Mouse (Mus musculus) CH12.LX (cell line): Measurements from ENCODE around the gene Xrra1. TPM values are rescaled to one million over a fixed set of nuclear protein-coding genes. Genes with fewer than 3 reads are reported as not detected.

Source experiments
- DNase-seq: peaks from one replicate; pipeline ENCODE4 v3.0.0-alpha.2; 2013; ENCODE audit errors: extremely low read depth
- H3K27ac ChIP-seq: 2 replicates; pipeline ENCODE4 v1.5.1; 2012; ENCODE audit warnings: low read depth, mild to moderate bottlenecking, control low read depth, moderate library complexity; ENCODE audit not compliant: insufficient read depth
- H3K27me3 ChIP-seq: replicated peaks from 2 replicates; pipeline ENCODE3; 2012; ENCODE audit warnings: inconsistent platforms
- H3K36me3 ChIP-seq, 2 experiments: replicated peaks in 1 of 2; 2 replicates each; pipeline versions ENCODE3 to v1.6.1; 2012; ENCODE audit warnings: inconsistent platforms in 1 of 2, low read length in 1 of 2, mild to moderate bottlenecking in 1 of 2, mixed read lengths in 1 of 2, moderate library complexity in 1 of 2; ENCODE audit not compliant: control insufficient read depth in 1 of 2, insufficient read depth in 1 of 2
- H3K4me1 ChIP-seq, 2 experiments: 2 replicates each; pipeline ENCODE4 v1.6.1; 2012; ENCODE audit warnings: inconsistent platforms in 1 of 2, moderate library complexity in 1 of 2; ENCODE audit not compliant: insufficient read depth in 2 of 2, control insufficient read depth in 1 of 2
- H3K4me2 ChIP-seq: 2 replicates; pipeline ENCODE4 v1.6.1; 2012; ENCODE audit warnings: low read depth, mild to moderate bottlenecking, control low read depth; ENCODE audit not compliant: poor library complexity, insufficient read depth, severe bottlenecking
- H3K4me3 ChIP-seq, 3 experiments: fragments of 150-350 bp in 1 of 3; sonication (generic) in 1 of 3; replicated peaks in 1 of 3; 2 replicates each; pipeline versions ENCODE3 to v1.5.1; 2011 to 2012; ENCODE audit warnings: low read depth in 2 of 3, low read length in 2 of 3, mild to moderate bottlenecking in 2 of 3, moderate library complexity in 2 of 3, control low read depth in 1 of 3, improper control_type of control experiment in 1 of 3, inconsistent platforms in 1 of 3, mixed read lengths in 1 of 3; ENCODE audit not compliant: poor library complexity in 1 of 3
- H3K79me2 ChIP-seq: replicated peaks from 2 replicates; pipeline ENCODE4 v1.6.1; 2012; ENCODE audit warnings: mild to moderate bottlenecking, moderate library complexity; ENCODE audit not compliant: control insufficient read depth, poor library complexity, insufficient read depth, severe bottlenecking; ENCODE audit errors: extremely low read depth
- H3K9ac ChIP-seq: 2 replicates; pipeline ENCODE4 v1.6.1; 2012; ENCODE audit warnings: low read depth, mild to moderate bottlenecking, control low read depth, moderate library complexity; ENCODE audit not compliant: insufficient read depth
- H3K9me3 ChIP-seq: replicated peaks from 2 replicates; pipeline ENCODE3; 2012; ENCODE audit warnings: low read length, inconsistent platforms, mixed read lengths
- BHLHE40 ChIP-seq: IDR thresholded peaks from 2 replicates; pipeline ENCODE4 v1.6.1; 2011; ENCODE audit warnings: mild to moderate bottlenecking, low read depth, low read length, improper control_type of control experiment
- CHD1 ChIP-seq: IDR thresholded peaks from 2 replicates; pipeline ENCODE4 v1.6.1; 2012; ENCODE audit warnings: low read depth, low read length, improper control_type of control experiment, inconsistent platforms
- CTCF ChIP-seq, 2 experiments: IDR thresholded peaks in 1 of 2; conservative IDR thresholded peaks in 1 of 2; 2 replicates each; pipeline ENCODE4 v1.5.1; 2011 to 2012; ENCODE audit warnings: low read depth in 2 of 2, low read length in 2 of 2, improper control_type of control experiment in 1 of 2, inconsistent platforms in 1 of 2, mild to moderate bottlenecking in 1 of 2, moderate library complexity in 1 of 2
- ELF1 ChIP-seq: IDR thresholded peaks from 2 replicates; pipeline ENCODE4 v1.6.1; 2014; ENCODE audit warnings: low read depth, mild to moderate bottlenecking, inconsistent platforms, low read length, improper control_type of control experiment
- EP300 ChIP-seq: IDR thresholded peaks from 2 replicates; pipeline ENCODE4 v1.6.1; 2011; ENCODE audit warnings: low read length, improper control_type of control experiment
- ETS1 ChIP-seq: conservative IDR thresholded peaks from 2 replicates; pipeline ENCODE4 v1.6.1; 2012; ENCODE audit warnings: low read depth, mild to moderate bottlenecking, inconsistent platforms, low read length, improper control_type of control experiment, moderate library complexity
- HCFC1 ChIP-seq: IDR thresholded peaks from 2 replicates; pipeline ENCODE4 v1.6.1; 2012; ENCODE audit warnings: low read depth, mild to moderate bottlenecking, inconsistent platforms, low read length, improper control_type of control experiment
- KAT2A ChIP-seq: IDR thresholded peaks from 2 replicates; pipeline ENCODE4 v1.6.1; 2012; ENCODE audit warnings: low read length, improper control_type of control experiment, inconsistent platforms; ENCODE audit not compliant: insufficient replicate concordance
- MAX ChIP-seq: IDR thresholded peaks from 2 replicates; pipeline ENCODE4 v1.6.1; 2011; ENCODE audit warnings: low read length, improper control_type of control experiment
- MAZ ChIP-seq: IDR thresholded peaks from 2 replicates; pipeline ENCODE4 v1.6.1; 2012; ENCODE audit warnings: low read depth, mild to moderate bottlenecking, inconsistent platforms, low read length, improper control_type of control experiment, moderate library complexity
- MXI1 ChIP-seq: IDR thresholded peaks from 2 replicates; pipeline ENCODE4 v1.6.1; 2011; ENCODE audit warnings: mild to moderate bottlenecking, low read depth, low read length, improper control_type of control experiment
- MYC ChIP-seq: IDR thresholded peaks from 2 replicates; pipeline ENCODE4 v1.6.1; 2011; ENCODE audit warnings: low read depth, mild to moderate bottlenecking, improper control_type of control experiment, low read length
- NRF1 ChIP-seq: IDR thresholded peaks from 2 replicates; pipeline ENCODE4 v1.6.1; 2014; ENCODE audit warnings: low read depth, mild to moderate bottlenecking, inconsistent platforms, low read length, improper control_type of control experiment, moderate library complexity
- POLR2AphosphoS2 ChIP-seq: IDR thresholded peaks from 2 replicates; pipeline ENCODE4 v1.6.1; 2011; ENCODE audit warnings: low read depth, low read length, improper control_type of control experiment
- RCOR1 ChIP-seq: conservative IDR thresholded peaks from 2 replicates; pipeline ENCODE4 v1.6.1; 2012; ENCODE audit warnings: low read depth, mild to moderate bottlenecking, inconsistent platforms, low read length, improper control_type of control experiment
- SIN3A ChIP-seq: IDR thresholded peaks from 2 replicates; pipeline ENCODE4 v1.6.1; 2012; ENCODE audit warnings: low read length, improper control_type of control experiment, inconsistent platforms
- TBP ChIP-seq: conservative IDR thresholded peaks from 2 replicates; pipeline ENCODE4 v1.6.1; 2011; ENCODE audit warnings: low read depth, low read length, improper control_type of control experiment
- TCF12 ChIP-seq: IDR thresholded peaks from 2 replicates; pipeline ENCODE4 v1.6.1; 2014; ENCODE audit warnings: low read depth, mild to moderate bottlenecking, inconsistent platforms, low read length, improper control_type of control experiment
- ZMIZ1 ChIP-seq: IDR thresholded peaks from 2 replicates; pipeline ENCODE4 v1.6.1; 2012; ENCODE audit warnings: low read depth, mild to moderate bottlenecking, inconsistent platforms, low read length, improper control_type of control experiment
- dilution Hi-C: fragments of 300-500 bp; cut with MboI; formaldehyde crosslinking; loops from 2 replicates; pipeline ENCODE4 v1.14.3; 2020; ENCODE audit warnings: low sequenced_read_pairs; ENCODE audit not compliant: extremely low pct_unique_long_range_greater_than_20kb, extremely low pct_ligation_motif_present
- in situ Hi-C: fragments of 300-500 bp; cut with MboI; formaldehyde crosslinking; loops from 3 replicates; pipeline ENCODE4 v1.14.3; 2019; ENCODE audit warnings: low sequenced_read_pairs, low pct_ligation_motif_present, low pct_unique_long_range_greater_than_20kb, mixed read lengths
- polyA plus RNA-seq: library from polyadenylated mRNA; unstranded; fragments of >175 nt; gene quantifications from 2 replicates; pipeline ENCODE4 v1.2.1, GENCODE M21; 2012; ENCODE audit warnings: low read depth; ENCODE audit not compliant: insufficient read length
- total RNA-seq, 2 experiments: library from RNA; depleted of rRNA; stranded (reverse); fragments of 300-350 nt in 1 of 2; fragments of >200 nt in 1 of 2; gene quantifications; 2 replicates each; pipeline ENCODE4 v1.2.3; 2012 to 2014

Xrra1 gene
- total and polyA plus RNA-seq, 3 experiments: 0.17 to 0.59 (median 0.49) TPM

GRCm38 (mm10) chr7:99854311-99854710 is 4.6 kb upstream of the Xrra1 start:
- no peak overlapping the region for H3K27ac ChIP-seq
- DNase-seq: no peak
- peaks cover 18 to 43% of the 10 kb centered on the region in 2 experiments for H3K36me3 ChIP-seq
- in situ Hi-C loops: no loop called here
- H3K27me3 ChIP-seq: no peaks in the 10 kb centered on the region
- peaks cover 86% of the 10 kb centered on the region for H3K79me2 ChIP-seq
- H3K4me3 ChIP-seq: no peak overlapping the region
- H3K4me2 ChIP-seq: no peak overlapping the region
- dilution Hi-C loops: no loop called here
- H3K9me3 ChIP-seq: no peaks in the 10 kb centered on the region
- no peak overlapping the region for H3K9ac ChIP-seq
- TF ChIP-seq KAT2A: no peak
- TF ChIP-seq MAX: no peak
- peak; percentile 8 to 36; a peak in 2 of 4 replicates for TF ChIP-seq CTCF (conservative IDR thresholded peaks at IDR 0.05 in 1 of 2, IDR thresholded peaks at IDR 0.05 in 1 of 2; ENCODE audit: low read depth in 2 of 2, low read length in 2 of 2)
- TF ChIP-seq, all 38 proteins: peak for 1
- peaks cover 20 to 74% of the 10 kb centered on the region in 2 experiments for H3K4me1 ChIP-seq

GRCm38 (mm10) chr7:99856266-99856861 is 2.6 kb upstream of the Xrra1 start:
- DNase-seq: no peak
- peaks cover 18 to 38% of the 10 kb centered on the region in 2 experiments for H3K36me3 ChIP-seq

GRCm38 (mm10) chr7:99858175-99858812 is 622 bp upstream of the Xrra1 start:
- in situ Hi-C loops: no loop called here
- dilution Hi-C loops: no loop called here
- DNase-seq: no peak

More at GRCm38 (mm10) chr7:99856266-99856861, 2.6 kb upstream of the Xrra1 start:
- TF ChIP-seq NRF1: no peak
- 0 out of 2 replicates have a peak, but pooled peaks have one; percentile 39 for TF ChIP-seq CHD1
- TF ChIP-seq ETS1: no peak
- TF ChIP-seq TBP: no peak
- TF ChIP-seq MYC: no peak
- TF ChIP-seq RCOR1: 0 out of 2 replicates have a peak, but pooled peaks have one; percentile 38
- TF ChIP-seq ELF1: no peak
- peak; percentile 42; the same call in 1 of the 2 replicates for TF ChIP-seq HCFC1
- TF ChIP-seq EP300: no peak
- TF ChIP-seq MAZ: no peak
- no peak for TF ChIP-seq ZMIZ1
- peak; percentile 60; the same call in 1 of the 2 replicates for TF ChIP-seq SIN3A
- 0 out of 2 replicates have a peak, but pooled peaks have one; percentile 7 for TF ChIP-seq TCF12
- no peaks in the 10 kb centered on the region for H3K9me3 ChIP-seq
- H3K27ac ChIP-seq: peak overlapping the region; percentile 43
- peaks cover 14 to 60% of the 10 kb centered on the region in 2 experiments for H3K4me1 ChIP-seq
- H3K27me3 ChIP-seq: no peaks in the 10 kb centered on the region
- dilution Hi-C loops: no loop called here
- peak overlapping the region; percentile 88 for H3K4me2 ChIP-seq
- peaks cover 70% of the 10 kb centered on the region for H3K79me2 ChIP-seq
- peak overlapping the region; percentile 27 for H3K9ac ChIP-seq
- in situ Hi-C loops: no loop called here
- H3K4me3 ChIP-seq: peak overlapping the region; percentile 47 to 88 (median 60)

More at GRCm38 (mm10) chr7:99858175-99858812, 622 bp upstream of the Xrra1 start:
- H3K9me3 ChIP-seq: no peaks in the 10 kb centered on the region
- peak overlapping the region; percentile 100 for H3K4me2 ChIP-seq
- H3K4me3 ChIP-seq: peak overlapping the region; percentile 80 to 95 (median 88)
- H3K27ac ChIP-seq: peak overlapping the region; percentile 5; the same call in 1 of the 2 replicates
- H3K79me2 ChIP-seq: peaks cover 51% of the 10 kb centered on the region
- H3K27me3 ChIP-seq: no peaks in the 10 kb centered on the region
- peak overlapping the region; percentile 80 for H3K9ac ChIP-seq
- peaks cover 3 to 41% of the 10 kb centered on the region in 2 experiments for H3K4me1 ChIP-seq
- peaks cover 16 to 26% of the 10 kb centered on the region in 2 experiments for H3K36me3 ChIP-seq
- TF ChIP-seq MXI1 (0 out of 2 replicates have a peak, but pooled peaks have one; percentile 48), SIN3A (peak; percentile 61; the same call in 1 of the 2 replicates), CHD1 (peak; percentile 67; the same call in 1 of the 2 replicates), HCFC1 (no peak), BHLHE40 (0 out of 2 replicates have a peak, but pooled peaks have one; percentile 20), MAX (no peak), POLR2AphosphoS2 (0 out of 2 replicates have a peak, but pooled peaks have one; percentile 61)
- TF ChIP-seq, all 38 proteins: peak for 5
